Mouse (Mus musculus) activated CD4-positive, CD25-positive, alpha-beta regulatory T cell, adult 4 months (primary cell): ENCODE measurements around the gene Slc44a5. TPM values are rescaled to one million over a fixed set of nuclear protein-coding genes. Genes with fewer than 3 reads are reported as not detected.
"Not testable (repeated sequence)": the region's sequence is repeated elsewhere in the genome, so short reads cannot be mapped to it uniquely, and the experiment has no call there.

Source experiments
- ATAC-seq: one replicate; pipeline ENCODE4 v1.8.0; 2017
- polyA plus RNA-seq, 2 experiments: library from polyadenylated mRNA; unstranded; fragments of 100-300 nt; shearing (Covaris generic); gene quantifications; one replicate each; pipeline ENCODE4 v1.2.1; 2017

The Slc44a5 gene
- polyA plus RNA-seq, 2 experiments from 2014 or later, result not detected

GRCm38 (mm10) chr3:153969451-153969850 is 3.8 kb upstream of the Slc44a5 start:
- ATAC-seq, result no peak

GRCm38 (mm10) chr3:153973949-153974760 is 919 bp downstream of the Slc44a5 start:
- no peak for ATAC-seq

- ATAC-seq, result no peak
Observed at GRCm38 (mm10) chr3:153975060-153975459, 1.8 kb downstream of the Slc44a5 start.

GRCm38 (mm10) chr3:153975791-153976190 is 2.6 kb downstream of the Slc44a5 start:
- ATAC-seq, result no peak

- no peak for ATAC-seq
Observed at GRCm38 (mm10) chr3:153980611-153981010, 7.4 kb downstream of the Slc44a5 start.

GRCm38 (mm10) chr3:153984428-153985340 is 11.4 kb downstream of the Slc44a5 start:
- peak; percentile 40 for ATAC-seq

- no peak for ATAC-seq
Observed at GRCm38 (mm10) chr3:153999797-154000528, 26.7 kb downstream of the Slc44a5 start.

GRCm38 (mm10) chr3:154001348-154001747 is 28.1 kb downstream of the Slc44a5 start:
- ATAC-seq, result no peak

- ATAC-seq, result no peak
Observed at GRCm38 (mm10) chr3:154046876-154047275, 73.6 kb downstream of the Slc44a5 start.

- ATAC-seq, result no peak
Observed at GRCm38 (mm10) chr3:154053331-154053730, 80.1 kb downstream of the Slc44a5 start.

- ATAC-seq, result no peak
Observed at GRCm38 (mm10) chr3:154057464-154057863, 84.2 kb downstream of the Slc44a5 start.

- no peak for ATAC-seq
Observed at GRCm38 (mm10) chr3:154058200-154058599, 85.0 kb downstream of the Slc44a5 start.

- ATAC-seq, result not testable (repeated sequence)
Observed at GRCm38 (mm10) chr3:154071989-154072388, 98.8 kb downstream of the Slc44a5 start.

- ATAC-seq, result no peak
Observed at GRCm38 (mm10) chr3:154075749-154076148, 102.5 kb downstream of the Slc44a5 start.

GRCm38 (mm10) chr3:154081687-154082086 is 108.5 kb downstream of the Slc44a5 start:
- ATAC-seq, result no peak

- no peak for ATAC-seq
Observed at GRCm38 (mm10) chr3:154082241-154082640, 109.0 kb downstream of the Slc44a5 start.

- ATAC-seq, result no peak
Observed at GRCm38 (mm10) chr3:154082961-154083360, 109.7 kb downstream of the Slc44a5 start.

GRCm38 (mm10) chr3:154089996-154090395 is 116.8 kb downstream of the Slc44a5 start:
- no peak for ATAC-seq

GRCm38 (mm10) chr3:154091468-154092338 is 118.5 kb downstream of the Slc44a5 start:
- ATAC-seq, result no peak

- no peak for ATAC-seq
Observed at GRCm38 (mm10) chr3:154092466-154092865, 119.2 kb downstream of the Slc44a5 start.

- ATAC-seq, result no peak
Observed at GRCm38 (mm10) chr3:154093745-154094322, 120.6 kb downstream of the Slc44a5 start.
